Mouse (Mus musculus) kidney, adult 18-20 months (tissue): ENCODE measurements around the gene Caps2.
"Not testable (repeated sequence)": the region's sequence is repeated elsewhere in the genome, so short reads cannot be mapped to it uniquely, and the experiment has no call there.

Experiments used
- DNase-seq: peaks from one replicate; pipeline ENCODE4 v3.0.0; 2021

Gene Caps2

GRCm38 (mm10) chr10:112163168-112163766 lies at the start of gene Caps2:
TSS of gene Caps2 (plus strand) at chr10:112163621.
- peak; percentile 7 for DNase-seq

- DNase-seq: not testable (repeated sequence)
Measured at GRCm38 (mm10) chr10:112125090-112125489, 38.3 kb upstream of the Caps2 start.

GRCm38 (mm10) chr10:112127682-112128230 lies 35.7 kb upstream of the Caps2 start:
- not testable (repeated sequence) for DNase-seq

- DNase-seq: no peak
Measured at GRCm38 (mm10) chr10:112132194-112132593, 31.2 kb upstream of the Caps2 start.

GRCm38 (mm10) chr10:112138050-112138870 lies 25.2 kb upstream of the Caps2 start:
- peak; percentile 9 for DNase-seq

- DNase-seq: no peak
Measured at GRCm38 (mm10) chr10:112138871-112139430, 24.5 kb upstream of the Caps2 start.

- no peak for DNase-seq
Measured at GRCm38 (mm10) chr10:112139834-112140233, 23.6 kb upstream of the Caps2 start.

GRCm38 (mm10) chr10:112159882-112160560 lies 3.4 kb upstream of the Caps2 start, which contains the start of gene Glipr1l3:
TSS of gene Glipr1l3 (minus strand) at chr10:112160327.
- peak; percentile 42 for DNase-seq

- DNase-seq: not testable (repeated sequence)
Measured at GRCm38 (mm10) chr10:112177027-112177426, 13.6 kb downstream of the Caps2 start.

GRCm38 (mm10) chr10:112193919-112194318 lies 30.5 kb downstream of the Caps2 start:
- DNase-seq: not testable (repeated sequence)

GRCm38 (mm10) chr10:112203463-112203862 lies 40.0 kb downstream of the Caps2 start:
- DNase-seq: peak; percentile 12

GRCm38 (mm10) chr10:112227073-112227472 lies 63.7 kb downstream of the Caps2 start:
- DNase-seq: no peak

- DNase-seq: peak; percentile 3
Measured at GRCm38 (mm10) chr10:112229091-112229843, 65.8 kb downstream of the Caps2 start.

- not testable (repeated sequence) for DNase-seq
Measured at GRCm38 (mm10) chr10:112232733-112233132, 69.3 kb downstream of the Caps2 start.

GRCm38 (mm10) chr10:112235396-112235940 lies 72.0 kb downstream of the Caps2 start:
- DNase-seq: not testable (repeated sequence)

- no peak for DNase-seq
Measured at GRCm38 (mm10) chr10:112248273-112248672, 84.9 kb downstream of the Caps2 start.

- DNase-seq: no peak
Measured at GRCm38 (mm10) chr10:112263467-112263866, 100.0 kb downstream of the Caps2 start.
